Mouse (Mus musculus) G1E (cell line): ENCODE measurements around the gene Slc43a1.

Experiments used
- CTCF ChIP-seq: IDR thresholded peaks from 2 replicates; pipeline ENCODE4 v1.5.1; 2012; ENCODE audit warnings: low read depth, low read length, inconsistent platforms, mixed read lengths
- GATA1 ChIP-seq: IDR thresholded peaks from 2 replicates; pipeline ENCODE4 v1.6.1; 2012; ENCODE audit warnings: borderline replicate concordance, low read length, inconsistent platforms, mixed read lengths
- POLR2AphosphoS5 ChIP-seq: IDR thresholded peaks from 2 replicates; pipeline ENCODE4 v1.6.1; 2012; ENCODE audit warnings: low read depth, low read length, inconsistent platforms; ENCODE audit not compliant: insufficient replicate concordance

DNA sequence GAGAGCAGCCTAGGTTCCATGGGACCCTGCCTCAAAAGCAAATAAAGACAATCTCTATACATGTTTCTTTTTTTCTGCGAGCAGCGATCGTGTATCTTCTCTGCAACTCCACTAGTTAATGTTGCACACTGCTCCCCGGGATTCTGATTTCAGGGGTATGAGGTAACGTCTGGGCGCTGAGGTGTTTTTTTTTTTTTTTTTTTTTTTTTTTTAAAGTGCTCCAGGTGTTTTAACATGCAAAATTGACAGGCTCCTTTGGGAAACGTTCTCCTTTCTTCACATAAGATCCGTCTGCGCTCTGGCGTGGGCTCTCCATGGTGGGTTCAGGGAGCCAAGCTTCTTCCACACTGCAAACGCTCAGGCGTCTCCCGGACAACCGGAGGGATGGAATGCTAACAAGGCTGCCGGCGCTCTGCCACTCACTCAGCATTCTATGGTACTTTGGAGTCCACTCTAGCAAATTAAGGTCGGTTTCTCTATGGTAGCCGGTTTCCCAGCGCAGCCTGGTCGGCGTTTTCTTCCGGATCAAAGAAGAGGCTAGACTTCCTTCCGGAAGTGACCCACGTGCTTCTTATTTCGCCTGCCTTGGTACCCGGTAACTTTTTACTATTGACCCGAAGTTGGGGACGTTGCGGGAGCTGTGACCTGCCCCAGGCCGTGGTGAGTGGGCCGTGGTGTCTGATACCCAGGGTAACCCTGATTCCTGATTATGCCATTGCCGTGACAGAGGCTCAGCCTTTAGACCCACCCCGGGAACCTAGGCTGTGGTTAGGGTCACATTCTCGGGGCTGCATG lies 12.0 kb upstream of the Slc43a1 start, which contains the start of gene Timm10:
- TF ChIP-seq CTCF (no peak), POLR2AphosphoS5 (no peak), GATA1 (no peak)
